Mouse (Mus musculus) liver, embryonic 14.5 days (tissue): Measurements from ENCODE around the gene Mgat5.

Experiments used
- CTCF ChIP-seq: IDR thresholded peaks from 2 replicates; pipeline ENCODE4 v1.5.1; 2016; ENCODE audit warnings: antibody characterized with exemption, low read depth, control low read depth
- EP300 ChIP-seq: IDR thresholded peaks from 2 replicates; pipeline ENCODE4 v1.6.1; 2016; ENCODE audit warnings: antibody characterized with exemption, low read depth

GRCm38 (mm10) chr1:127327773-127328172, 123.0 kb downstream of the Mgat5 start:
- TF ChIP-seq EP300 (no peak), CTCF (no peak)
